Mouse (Mus musculus): Measurements from ENCODE around the gene Thbs3. TPM values are rescaled to one million over a fixed set of nuclear protein-coding genes. Genes with fewer than 3 reads are reported as not detected.

Gene Thbs3
- polyA plus RNA-seq, 1 experiment: not detected

- no peak overlapping the region for H3K4me3 ChIP-seq (ENCODE audit: insufficient read depth, low read depth, low read length)
- H3K27ac ChIP-seq (ENCODE audit: insufficient read depth, low read depth, low read length): no peak overlapping the region
- TF ChIP-seq CTCF (IDR thresholded peaks at IDR 0.05; ENCODE audit: insufficient read depth, low read depth, low read length) (no peak), POLR2A (IDR thresholded peaks at IDR 0.05; ENCODE audit: insufficient read depth, low read depth, low read length) (no peak)
- WGBS: 63% methylated on average over 12 of the region's 12 CpGs
- peaks cover 16% of the 10 kb centered on the region for H3K4me1 ChIP-seq (ENCODE audit: control insufficient read depth, insufficient read depth, low read length)
Observed at GRCm38 (mm10) chr3:89238494-89238893, 23.5 kb downstream of the Thbs3 start.

GRCm38 (mm10) chr3:89242331-89242895 lies 27.4 kb downstream of the Thbs3 start:
- no peak overlapping the region for H3K27ac ChIP-seq (ENCODE audit: insufficient read depth, low read depth, low read length)
- H3K4me1 ChIP-seq (ENCODE audit: control insufficient read depth, insufficient read depth, low read length): peaks cover 30% of the 10 kb centered on the region
- TF ChIP-seq POLR2A (IDR thresholded peaks at IDR 0.05; ENCODE audit: insufficient read depth, low read depth, low read length): no peak
- 63% methylated on average over 9 of the region's 9 CpGs for WGBS
- H3K4me3 ChIP-seq (ENCODE audit: insufficient read depth, low read depth, low read length): no peak overlapping the region

- Histone ChIP-seq H3K27ac (ENCODE audit: insufficient read depth, low read depth, low read length) (no peak overlapping the region), H3K4me1 (ENCODE audit: control insufficient read depth, insufficient read depth, low read length) (peaks cover 27% of the 10 kb centered on the region), H3K4me3 (ENCODE audit: insufficient read depth, low read depth, low read length) (peak overlapping the region; percentile 64)
- WGBS: 20% methylated on average over 14 of the region's 14 CpGs
- no peak for TF ChIP-seq CTCF (IDR thresholded peaks at IDR 0.05; ENCODE audit: insufficient read depth, low read depth, low read length)
- no peak for TF ChIP-seq POLR2A (IDR thresholded peaks at IDR 0.05; ENCODE audit: insufficient read depth, low read depth, low read length)
Observed at GRCm38 (mm10) chr3:89243609-89244008, 28.6 kb downstream of the Thbs3 start.

GRCm38 (mm10) chr3:89244158-89244981 lies 29.4 kb downstream of the Thbs3 start:
- Histone ChIP-seq H3K4me1 (ENCODE audit: control insufficient read depth, insufficient read depth, low read length) (peaks cover 21% of the 10 kb centered on the region), H3K4me3 (ENCODE audit: insufficient read depth, low read depth, low read length) (peak overlapping the region; percentile 64), H3K27ac (ENCODE audit: insufficient read depth, low read depth, low read length) (no peak overlapping the region; the same call in 1 of the 2 replicates)
- WGBS: 7% methylated on average over 25 of the region's 25 CpGs
- TF ChIP-seq POLR2A (IDR thresholded peaks at IDR 0.05; ENCODE audit: insufficient read depth, low read depth, low read length) (no peak), CTCF (IDR thresholded peaks at IDR 0.05; ENCODE audit: insufficient read depth, low read depth, low read length) (no peak)

GRCm38 (mm10) chr3:89244982-89245687 lies 30.2 kb downstream of the Thbs3 start:
- Histone ChIP-seq H3K27ac (ENCODE audit: insufficient read depth, low read depth, low read length) (peak overlapping the region; percentile 85), H3K4me1 (ENCODE audit: control insufficient read depth, insufficient read depth, low read length) (peaks cover 21% of the 10 kb centered on the region), H3K4me3 (ENCODE audit: insufficient read depth, low read depth, low read length) (peak overlapping the region; percentile 64)
- peak; percentile 10; the same call in 1 of the 2 replicates for TF ChIP-seq POLR2A (IDR thresholded peaks at IDR 0.05; ENCODE audit: insufficient read depth, low read depth, low read length)
- no peak for TF ChIP-seq CTCF (IDR thresholded peaks at IDR 0.05; ENCODE audit: insufficient read depth, low read depth, low read length)
- 2% methylated on average over 25 of the region's 26 CpGs for WGBS

- H3K4me3 ChIP-seq (ENCODE audit: insufficient read depth, low read depth, low read length): peak within 1 kb of the TSS; percentile 95
- peaks cover 21% of the 10 kb centered on the region for H3K4me1 ChIP-seq (ENCODE audit: control insufficient read depth, insufficient read depth, low read length)
- TF ChIP-seq CTCF (IDR thresholded peaks at IDR 0.05; ENCODE audit: insufficient read depth, low read depth, low read length) (no peak), POLR2A (IDR thresholded peaks at IDR 0.05; ENCODE audit: insufficient read depth, low read depth, low read length) (peak; percentile 39; the same call in 1 of the 2 replicates)
- 1% methylated on average over 20 of the region's 20 CpGs for whole genome bisulfite sequencing
- peak within 1 kb of the TSS; percentile 88 for H3K27ac ChIP-seq (ENCODE audit: insufficient read depth, low read depth, low read length)
Observed at GRCm38 (mm10) chr3:89245688-89246171, 30.8 kb downstream of the Thbs3 start, which contains the start of gene Krtcap2. TSS of gene Krtcap2 (plus strand) at chr3:89245966.

- Histone ChIP-seq H3K4me1 (ENCODE audit: control insufficient read depth, insufficient read depth, low read length) (peaks cover 24% of the 10 kb centered on the region), H3K27ac (ENCODE audit: insufficient read depth, low read depth, low read length) (peak within 1 kb of the TSS; percentile 88), H3K4me3 (ENCODE audit: insufficient read depth, low read depth, low read length) (peak within 1 kb of the TSS; percentile 95)
- WGBS: under 1% methylated on average over 42 of the region's 42 CpGs
- TF ChIP-seq CTCF (IDR thresholded peaks at IDR 0.05; ENCODE audit: insufficient read depth, low read depth, low read length): peak; percentile 73
- no peak; the same call in 1 of the 2 replicates for TF ChIP-seq POLR2A (IDR thresholded peaks at IDR 0.05; ENCODE audit: insufficient read depth, low read depth, low read length)
Observed at GRCm38 (mm10) chr3:89246261-89247100, 31.5 kb downstream of the Thbs3 start, which contains the start of gene Trim46. TSS of gene Trim46 (minus strand) at chr3:89246309.

- Histone ChIP-seq H3K27ac (ENCODE audit: insufficient read depth, low read depth, low read length) (no peak overlapping the region), H3K4me3 (ENCODE audit: insufficient read depth, low read depth, low read length) (no peak overlapping the region), H3K4me1 (ENCODE audit: control insufficient read depth, insufficient read depth, low read length) (peaks cover 23% of the 10 kb centered on the region)
- WGBS: 79% methylated on average over 4 of the region's 4 CpGs
- no peak for TF ChIP-seq POLR2A (IDR thresholded peaks at IDR 0.05; ENCODE audit: insufficient read depth, low read depth, low read length)
- TF ChIP-seq CTCF (IDR thresholded peaks at IDR 0.05; ENCODE audit: insufficient read depth, low read depth, low read length): no peak
Observed at GRCm38 (mm10) chr3:89247466-89247865, 32.5 kb downstream of the Thbs3 start.
